Mouse (Mus musculus) brain, embryonic 14.5 days (tissue): ENCODE results near the gene Gm16429. TPM values are rescaled to one million over a fixed set of nuclear protein-coding genes. Genes with fewer than 3 reads are reported as not detected.
"Not testable (repeated sequence)": the region's sequence is repeated elsewhere in the genome, so short reads cannot be mapped to it uniquely, and the experiment has no call there.

Source experiments
- DNase-seq: peaks from one replicate; pipeline ENCODE4 v3.0.0-alpha.2; 2011; ENCODE audit warnings: low read depth
- polyA plus RNA-seq: library from polyadenylated mRNA; depleted of rRNA; stranded (reverse); fragments of >200 nt; gene quantifications from 2 replicates; pipeline ENCODE4 v1.2.3, GENCODE M21; 2012; rRNA removed

Gm16429 gene
- not detected in 2 replicates for polyA plus RNA-seq

- not testable (repeated sequence) for DNase-seq
These were observed at the start of gene Gm16429 for GRCm38 (mm10) chr5:93928952-93929351. Gene Gm16429, minus strand, starts transcription at chr5:93929052.

Other genes starting within 250 kb of the Gm16429 start
- not detected in 2 replicates for gene Gm7792, start 85.3 kb downstream of the Gm16429 start, polyA plus RNA-seq
- gene BC061212, start 141.5 kb upstream of the Gm16429 start, polyA plus RNA-seq: not detected in 2 replicates
- not detected in 2 replicates for gene Gm6351, start 147.3 kb upstream of the Gm16429 start, polyA plus RNA-seq